Mouse (Mus musculus) liver, adult 2 months (tissue): ENCODE measurements around the gene Spata46. TPM values are rescaled to one million over a fixed set of nuclear protein-coding genes. Genes with fewer than 3 reads are reported as not detected.

ENCODE experiments used
- DNase-seq: peaks from one replicate; pipeline ENCODE4 v3.0.0-alpha.2; 2011; ENCODE audit warnings: low read depth, low spot score; ENCODE audit errors: extremely low read depth
- H3K27ac ChIP-seq: fragments of 200-500 bp; replicated peaks from 2 replicates; pipeline ENCODE4 v1.5.1; 2012; ENCODE audit warnings: low read depth, mild to moderate bottlenecking, control low read depth, inconsistent platforms, low read length; ENCODE audit not compliant: insufficient read depth
- H3K27me3 ChIP-seq: fragments of 200-500 bp; 2 replicates; pipeline ENCODE4 v1.6.1; 2012; ENCODE audit warnings: mild to moderate bottlenecking, moderate library complexity, low read length, inconsistent platforms; ENCODE audit not compliant: control insufficient read depth, insufficient read depth
- H3K36me3 ChIP-seq: fragments of 200-500 bp; 2 replicates; pipeline ENCODE4 v1.6.1; 2012; ENCODE audit warnings: low read length, inconsistent platforms; ENCODE audit not compliant: control insufficient read depth, insufficient read depth
- H3K4me1 ChIP-seq: fragments of 200-500 bp; 2 replicates; pipeline ENCODE4 v1.6.1; 2011; ENCODE audit warnings: low read length; ENCODE audit not compliant: control insufficient read depth, insufficient read depth
- H3K4me3 ChIP-seq: fragments of 200-500 bp; 2 replicates; pipeline ENCODE4 v1.5.1; 2011; ENCODE audit warnings: low read depth, mild to moderate bottlenecking, control low read depth, low read length, moderate library complexity; ENCODE audit not compliant: insufficient read depth
- H3K79me2 ChIP-seq: fragments of 200-500 bp; 2 replicates; pipeline ENCODE4 v1.6.1; 2012; ENCODE audit warnings: inconsistent platforms, mild to moderate bottlenecking, low read length, moderate library complexity; ENCODE audit not compliant: control insufficient read depth, insufficient read depth
- H3K9ac ChIP-seq: fragments of 200-500 bp; 2 replicates; pipeline ENCODE4 v1.6.1; 2012; ENCODE audit warnings: low read depth, mild to moderate bottlenecking, control low read depth, inconsistent platforms, low read length
- CTCF ChIP-seq: fragments of 200-500 bp; IDR thresholded peaks from 2 replicates; pipeline ENCODE4 v1.5.1; 2011; ENCODE audit warnings: low read depth, low read length, control low read depth
- POLR2A ChIP-seq: fragments of 200-500 bp; IDR thresholded peaks from 2 replicates; pipeline ENCODE4 v1.6.1; 2011; ENCODE audit warnings: low read length, control low read depth; ENCODE audit not compliant: insufficient read depth; ENCODE audit errors: extremely low read depth
- WGBS: fragments of 180-500 bp; shearing (Covaris S2); methylation state at CpG from one replicate; pipeline ENCODE4 v1.1.7; 2018; 5-methylcytosine and 5-hydroxymethylcytosine counted together
- polyA plus RNA-seq: library from polyadenylated mRNA; depleted of rRNA; stranded (reverse); fragments of >200 nt; gene quantifications from 2 replicates; pipeline ENCODE4 v1.2.3, GENCODE M21; 2012
- total RNA-seq: library from RNA; depleted of rRNA; stranded (reverse); fragments of >200 nt; gene quantifications from 2 replicates; pipeline ENCODE4 v1.2.3, GENCODE M21; 2014

Gene Spata46
- total and polyA plus RNA-seq, 2 experiments = not detected

DNA sequence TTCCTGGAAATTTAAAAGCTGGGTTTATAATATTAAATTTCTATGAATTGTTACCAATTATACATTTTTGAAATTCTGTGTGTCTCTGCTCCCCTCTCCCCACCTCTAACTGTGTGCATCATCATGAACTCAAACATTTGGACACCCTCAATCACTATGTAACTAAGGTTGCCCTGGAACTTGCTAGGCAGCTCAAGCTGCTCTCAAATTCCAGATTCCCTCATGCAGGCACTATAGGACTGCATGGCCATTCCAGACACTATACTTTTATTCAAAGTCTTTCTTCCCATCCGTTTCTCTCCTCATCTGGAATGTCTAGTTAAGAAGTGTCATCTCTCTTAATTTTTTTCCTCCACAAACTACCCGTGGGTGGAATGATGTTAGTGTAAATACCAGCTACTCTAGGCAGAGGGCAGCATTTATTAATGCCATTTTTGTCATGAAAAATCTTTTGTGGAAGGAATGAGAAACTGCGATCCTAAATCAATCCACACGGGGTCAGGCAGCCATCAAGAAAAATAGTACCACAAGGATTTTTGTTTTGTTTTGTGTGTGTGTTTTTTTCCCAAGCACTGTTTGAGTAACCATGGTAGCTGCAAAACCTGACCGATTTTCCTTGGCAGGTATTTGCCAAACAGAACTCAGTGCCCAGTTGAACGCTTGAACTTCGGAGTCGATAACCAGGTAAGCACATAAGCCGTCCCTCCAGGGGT lies 16.2 kb upstream of the Spata46 start:
- Histone ChIP-seq H3K9ac (no peak overlapping the region), H3K4me3 (no peak overlapping the region), H3K79me2 (no peaks in the 10 kb centered on the region), H3K36me3 (no peaks in the 10 kb centered on the region), H3K4me1 (no peaks in the 10 kb centered on the region), H3K27ac (no peak overlapping the region), H3K27me3 (no peaks in the 10 kb centered on the region)
- DNase-seq = peak; percentile 97
- TF ChIP-seq POLR2A = no peak
- TF ChIP-seq CTCF = peak; percentile 58
- WGBS = 12% methylated on average over 9 of the region's 9 CpGs

DNA sequence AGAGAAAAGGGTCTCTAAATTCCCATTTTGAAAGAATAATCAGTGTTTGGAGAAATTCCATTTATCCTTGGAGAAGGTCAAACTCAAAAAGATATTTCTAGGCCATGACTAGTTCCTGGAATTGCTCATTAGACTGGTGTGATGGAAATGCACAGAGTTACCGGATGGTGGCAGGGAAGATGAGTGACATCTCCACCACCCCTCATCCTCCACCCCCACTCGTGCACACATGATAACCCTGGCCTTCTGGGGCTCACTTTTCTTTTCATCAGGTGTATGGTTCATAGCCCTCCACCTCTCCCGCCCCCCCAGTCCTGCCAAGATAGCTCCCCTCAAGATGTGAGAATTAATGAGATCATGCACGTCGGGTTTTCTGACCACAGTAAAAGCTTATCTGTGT lies 15.3 kb upstream of the Spata46 start:
- Histone ChIP-seq H3K4me3 (no peak overlapping the region), H3K36me3 (no peaks in the 10 kb centered on the region), H3K4me1 (no peaks in the 10 kb centered on the region), H3K27ac (no peak overlapping the region), H3K27me3 (no peaks in the 10 kb centered on the region), H3K79me2 (no peaks in the 10 kb centered on the region), H3K9ac (no peak overlapping the region)
- no peak for DNase-seq
- TF ChIP-seq CTCF (no peak), POLR2A (no peak)
- 85% methylated on average over 5 of the region's 5 CpGs for WGBS

DNA sequence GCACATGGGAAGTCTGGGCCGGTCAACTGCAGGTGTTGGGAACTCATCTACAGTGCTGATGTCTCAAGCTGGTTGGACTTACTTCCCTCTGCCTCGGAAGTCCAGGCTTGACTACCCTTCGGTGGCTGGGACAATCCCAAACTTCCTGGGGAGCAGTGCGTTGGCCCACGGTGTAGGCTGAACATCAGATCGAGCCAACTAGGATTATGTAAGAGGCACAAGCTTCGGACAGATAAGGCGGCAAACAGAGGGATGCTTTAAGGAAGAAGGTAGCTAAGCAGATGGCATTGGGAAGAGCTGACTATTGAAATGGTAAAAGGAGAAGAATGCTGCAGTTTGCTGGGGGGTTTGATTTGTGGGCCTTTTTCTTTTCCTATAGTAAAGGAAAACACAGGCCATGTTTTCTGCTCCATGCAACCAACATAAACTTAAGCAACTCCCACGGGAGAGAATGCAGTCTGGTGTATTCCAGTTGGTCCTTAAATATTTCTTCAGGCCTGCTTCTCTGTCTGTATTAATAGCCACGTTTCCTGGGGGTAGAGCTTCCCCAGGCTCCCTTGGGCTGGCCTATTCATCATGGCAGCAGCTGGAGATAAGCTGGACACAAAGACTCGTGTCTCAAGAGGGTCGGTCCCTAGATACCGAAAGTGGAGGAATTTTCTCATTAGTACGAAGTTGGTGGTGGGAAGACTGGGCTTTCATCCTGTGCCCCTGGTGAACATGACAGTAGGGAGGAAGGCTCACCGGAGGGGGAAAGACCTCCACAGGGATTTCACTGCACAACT lies 13.6 kb upstream of the Spata46 start:
- no peak overlapping the region for H3K27ac ChIP-seq
- no peak overlapping the region for H3K4me3 ChIP-seq
- H3K36me3 ChIP-seq = no peaks in the 10 kb centered on the region
- H3K4me1 ChIP-seq = no peaks in the 10 kb centered on the region
- H3K9ac ChIP-seq = no peak overlapping the region
- TF ChIP-seq POLR2A (no peak), CTCF (no peak)
- WGBS = 61% methylated on average over 15 of the region's 15 CpGs
- no peaks in the 10 kb centered on the region for H3K79me2 ChIP-seq
- peak; percentile 43 for DNase-seq
- H3K27me3 ChIP-seq = no peaks in the 10 kb centered on the region

DNA sequence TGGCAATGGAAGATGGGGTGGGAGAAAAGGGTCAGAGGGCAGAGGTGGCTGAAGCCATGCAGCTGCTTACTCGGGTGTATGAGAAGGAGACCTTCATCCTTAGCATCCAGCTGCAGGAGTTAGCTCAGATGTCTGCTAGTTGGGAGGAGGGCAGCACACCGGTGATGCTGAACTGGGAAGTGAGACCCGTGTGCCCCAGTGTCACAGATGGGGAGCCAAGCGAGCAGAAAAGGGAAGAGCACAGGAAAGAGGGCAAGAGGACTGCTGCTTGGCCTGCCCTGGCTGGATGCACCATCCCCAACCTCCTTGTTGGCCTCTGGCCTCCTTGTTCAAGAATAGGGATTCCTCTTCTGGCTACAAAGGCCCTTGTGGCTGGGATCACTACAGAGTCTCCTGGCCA lies 9.1 kb upstream of the Spata46 start:
- Histone ChIP-seq H3K27ac (no peak overlapping the region), H3K79me2 (no peaks in the 10 kb centered on the region), H3K36me3 (no peaks in the 10 kb centered on the region), H3K4me1 (no peaks in the 10 kb centered on the region), H3K27me3 (no peaks in the 10 kb centered on the region), H3K9ac (no peak overlapping the region), H3K4me3 (no peak overlapping the region)
- DNase-seq = no peak
- TF ChIP-seq CTCF (no peak), POLR2A (no peak)
- WGBS = 83% methylated on average over 4 of the region's 4 CpGs

DNA sequence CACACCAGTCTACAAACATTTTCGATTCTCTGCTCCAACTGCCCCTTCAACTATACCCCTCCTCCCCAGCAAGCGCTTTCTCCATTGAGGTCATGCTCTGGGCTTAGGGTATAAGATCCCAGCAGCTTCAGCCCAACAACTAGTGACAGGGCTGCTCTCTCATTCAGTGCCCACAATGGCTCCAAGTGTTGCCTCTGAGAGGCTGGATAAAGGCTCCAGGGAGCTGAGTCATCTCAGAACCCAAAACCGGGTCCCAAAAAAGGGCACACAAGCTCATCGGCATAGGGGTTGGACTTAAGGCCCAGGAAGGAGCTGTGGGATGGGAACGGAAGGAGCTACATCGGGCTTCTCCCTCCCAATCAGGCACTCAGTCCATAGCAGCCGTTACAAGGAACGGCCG lies 6.9 kb upstream of the Spata46 start:
- H3K4me3 ChIP-seq = no peak overlapping the region
- H3K36me3 ChIP-seq = no peaks in the 10 kb centered on the region
- H3K9ac ChIP-seq = no peak overlapping the region
- no peak overlapping the region for H3K27ac ChIP-seq
- no peaks in the 10 kb centered on the region for H3K79me2 ChIP-seq
- DNase-seq = no peak
- H3K27me3 ChIP-seq = no peaks in the 10 kb centered on the region
- H3K4me1 ChIP-seq = no peaks in the 10 kb centered on the region
- WGBS = 99% methylated on average over 9 of the region's 9 CpGs
- TF ChIP-seq POLR2A = no peak
- no peak for TF ChIP-seq CTCF

DNA sequence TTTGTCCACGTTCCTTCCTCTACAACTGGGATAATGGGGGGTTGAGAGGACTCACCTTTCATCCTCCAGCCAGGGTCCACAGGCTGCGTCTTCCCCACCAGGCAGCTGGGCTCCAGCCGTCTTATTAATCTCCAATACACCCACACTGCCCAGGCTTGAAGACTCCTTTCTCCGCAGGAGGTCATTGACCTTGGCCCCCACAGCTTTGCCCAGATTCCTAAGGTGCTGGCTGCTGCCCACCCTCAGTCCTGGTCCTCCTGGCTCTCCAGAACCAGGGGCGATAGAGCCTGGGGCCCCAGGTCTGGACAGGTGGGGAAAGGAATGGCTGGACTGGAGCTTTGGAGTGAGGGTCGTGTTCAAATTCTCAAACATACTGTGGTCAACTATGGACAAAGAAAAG lies 6.1 kb upstream of the Spata46 start:
- TF ChIP-seq CTCF (no peak), POLR2A (no peak)
- Histone ChIP-seq H3K9ac (no peak overlapping the region), H3K36me3 (no peaks in the 10 kb centered on the region), H3K27ac (no peak overlapping the region), H3K4me1 (no peaks in the 10 kb centered on the region), H3K4me3 (no peak overlapping the region), H3K79me2 (no peaks in the 10 kb centered on the region), H3K27me3 (no peaks in the 10 kb centered on the region)
- WGBS = 91% methylated on average over 6 of the region's 6 CpGs
- DNase-seq = no peak
